Mouse (Mus musculus) spleen, adult 2 months (tissue): ENCODE data around the gene Zfp809. TPM values are rescaled to one million over a fixed set of nuclear protein-coding genes. Genes with fewer than 3 reads are reported as not detected.
A peak's percentile ranks its signal among the peaks of the same experiment; 100 is the strongest.

Source experiments
- DNase-seq, 2 experiments: peaks; one replicate each; pipeline versions ENCODE4 v3.0.0 to v3.0.0-alpha.2; 2012 to 2021; ENCODE audit warnings: low spot score in 2 of 2, low read depth in 1 of 2
- H3K27ac ChIP-seq: fragments of 200-500 bp; 2 replicates; pipeline ENCODE4 v1.5.1; 2012; ENCODE audit warnings: low read length, inconsistent platforms; ENCODE audit not compliant: insufficient read depth
- H3K27me3 ChIP-seq: fragments of 200-500 bp; 2 replicates; pipeline ENCODE4 v1.6.1; 2012; ENCODE audit warnings: mild to moderate bottlenecking, moderate library complexity, low read length, inconsistent platforms; ENCODE audit not compliant: control insufficient read depth, insufficient read depth
- H3K36me3 ChIP-seq: fragments of 200-500 bp; 2 replicates; pipeline ENCODE4 v1.6.1; 2012; ENCODE audit warnings: mild to moderate bottlenecking, low read length, inconsistent platforms; ENCODE audit not compliant: control insufficient read depth, insufficient read depth
- H3K4me1 ChIP-seq: fragments of 200-500 bp; 2 replicates; pipeline ENCODE4 v1.6.1; 2011; ENCODE audit warnings: inconsistent platforms; ENCODE audit not compliant: control insufficient read depth, insufficient read depth, insufficient read length
- H3K4me3 ChIP-seq: fragments of 200-500 bp; 2 replicates; pipeline ENCODE4 v1.5.1; 2011; ENCODE audit warnings: mild to moderate bottlenecking, inconsistent platforms; ENCODE audit not compliant: insufficient read depth, insufficient read length; ENCODE audit errors: extremely low read depth
- CTCF ChIP-seq: fragments of 200-500 bp; IDR thresholded peaks from 2 replicates; pipeline ENCODE4 v1.5.1; 2011; ENCODE audit warnings: mild to moderate bottlenecking, inconsistent platforms; ENCODE audit not compliant: insufficient read depth, insufficient read length, insufficient replicate concordance; ENCODE audit errors: extremely low read depth
- POLR2A ChIP-seq: fragments of 200-500 bp; IDR thresholded peaks from 2 replicates; pipeline ENCODE4 v1.6.1; 2011; ENCODE audit warnings: low read depth, low read length, inconsistent platforms
- WGBS: fragments of 180-500 bp; shearing (Covaris S2); methylation state at CpG from one replicate; pipeline ENCODE4 v1.1.7; 2018; 5-methylcytosine and 5-hydroxymethylcytosine counted together
- polyA plus RNA-seq: library from polyadenylated mRNA; depleted of rRNA; stranded (reverse); fragments of >200 nt; gene quantifications from 2 replicates; pipeline ENCODE4 v1.2.3, GENCODE M21; 2012; rRNA removed

Gene Zfp809
- polyA plus RNA-seq: 13.8 and 15.1 TPM in 2 replicates

GRCm38 (mm10) chr9:22225581-22226388 is at the start of gene Zfp809:
Gene Zfp809, plus strand, starts transcription at chr9:22225714.
- WGBS: under 1% methylated on average over 35 of the region's 35 CpGs
- Histone ChIP-seq H3K36me3 (no peaks in the 10 kb centered on the region), H3K27me3 (no peaks in the 10 kb centered on the region), H3K4me3 (peak within 1 kb of the TSS; percentile 85), H3K27ac (peak within 1 kb of the TSS; percentile 92), H3K4me1 (no peaks in the 10 kb centered on the region; the same call in 1 of the 2 replicates)
- TF ChIP-seq POLR2A (peak; percentile 95), CTCF (peak; percentile 61; the same call in 1 of the 2 replicates)
- peak; percentile 100 for DNase-seq

DNA sequence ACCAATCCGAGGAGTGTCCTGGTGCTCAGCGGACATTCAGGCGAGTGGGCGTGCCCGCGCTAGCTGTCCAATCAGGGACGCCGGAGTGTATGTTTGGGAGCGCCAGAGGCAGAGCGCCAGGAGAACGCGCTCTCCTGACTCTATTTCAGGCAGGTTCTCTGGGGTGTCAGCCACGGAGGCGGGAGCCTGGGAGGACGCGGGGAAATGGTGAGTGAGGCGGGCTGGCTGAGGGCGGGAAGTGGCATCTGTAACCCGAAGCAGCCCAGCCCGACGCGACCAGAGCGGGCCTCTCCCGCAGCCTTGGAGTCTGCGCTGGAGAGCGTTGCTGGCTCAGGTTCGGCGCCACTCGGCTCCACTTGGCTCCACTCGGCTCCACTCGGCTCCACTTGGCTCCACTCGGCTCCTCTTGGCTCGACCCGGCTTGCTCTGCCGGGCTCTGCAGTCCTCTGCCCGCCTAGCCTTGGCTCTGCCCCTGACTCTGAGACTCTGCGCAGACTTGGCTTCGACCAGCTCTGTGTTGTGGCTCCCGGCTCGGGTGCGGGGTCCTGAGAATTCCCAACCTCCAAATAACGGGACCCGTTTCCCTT is 37.4 kb upstream of the Zfp809 start, which contains the start of gene Zfp872:
Gene Zfp872, plus strand, starts transcription at position 66 of the 587 bp plus-strand sequence.
- Histone ChIP-seq H3K4me1 (no peaks in the 10 kb centered on the region; the same call in 1 of the 2 replicates), H3K4me3 (peak within 1 kb of the TSS; percentile 8; the same call in 1 of the 2 replicates), H3K27ac (no peak within 1 kb of the TSS), H3K27me3 (peaks cover 6% of the 10 kb centered on the region), H3K36me3 (no peaks in the 10 kb centered on the region)
- 16% methylated on average over 43 of the region's 43 CpGs for WGBS
- TF ChIP-seq POLR2A: no peak
- TF ChIP-seq CTCF: no peak
- no peak for DNase-seq

GRCm38 (mm10) chr9:22196412-22196811 is 29.1 kb upstream of the Zfp809 start:
- WGBS: 48% methylated on average over 5 of the region's 5 CpGs
- Histone ChIP-seq H3K27me3 (no peaks in the 10 kb centered on the region), H3K4me1 (no peaks in the 10 kb centered on the region), H3K36me3 (no peaks in the 10 kb centered on the region), H3K27ac (no peak overlapping the region), H3K4me3 (no peak overlapping the region)
- no peak for TF ChIP-seq CTCF
- TF ChIP-seq POLR2A: no peak
- no peak for DNase-seq

DNA sequence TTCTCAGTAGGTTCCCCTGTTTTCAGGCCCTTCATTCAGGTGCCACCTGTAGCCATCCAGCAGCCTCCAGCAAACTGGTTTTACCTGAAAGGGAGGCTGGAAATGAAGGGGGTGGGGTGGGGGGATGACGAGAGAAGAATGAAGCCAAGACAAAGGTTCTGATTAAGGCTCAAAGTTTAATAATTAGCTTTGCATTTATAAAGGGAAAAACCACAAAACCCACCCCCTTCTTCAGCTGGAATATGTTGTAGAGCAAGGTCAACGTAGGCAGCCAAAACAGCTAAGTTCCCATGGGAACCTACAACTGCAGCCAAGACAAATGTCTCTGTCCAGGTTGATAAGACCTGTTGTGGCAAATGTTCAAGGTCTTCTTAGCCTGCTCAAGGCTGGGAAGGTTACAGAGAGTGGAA is 11.7 kb upstream of the Zfp809 start:
- Histone ChIP-seq H3K4me3 (no peak overlapping the region), H3K27ac (no peak overlapping the region), H3K4me1 (no peaks in the 10 kb centered on the region), H3K36me3 (no peaks in the 10 kb centered on the region), H3K27me3 (no peaks in the 10 kb centered on the region)
- WGBS: 67% methylated on average over 2 of the region's 2 CpGs
- TF ChIP-seq CTCF: no peak
- TF ChIP-seq POLR2A: no peak
- no peak for DNase-seq

DNA sequence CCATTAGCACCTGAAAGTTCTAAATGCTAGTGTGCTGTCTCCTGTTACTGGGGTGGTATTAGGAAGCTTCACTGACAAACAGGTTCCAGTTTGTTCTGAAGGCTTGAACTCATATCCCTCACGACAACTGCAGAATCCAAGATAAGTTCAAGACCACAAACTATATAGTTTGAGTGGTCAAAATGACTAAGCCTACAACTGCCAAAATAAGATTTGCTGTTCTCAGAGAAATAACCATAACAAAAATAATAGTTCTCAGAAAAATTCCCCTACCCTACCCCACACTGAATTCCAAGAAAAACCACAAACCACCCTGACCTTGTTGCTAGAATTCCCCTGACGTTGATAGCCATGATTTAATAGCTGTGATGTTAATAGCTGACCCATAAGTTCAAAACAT is 11.0 kb upstream of the Zfp809 start:
- Histone ChIP-seq H3K27ac (no peak overlapping the region), H3K4me1 (no peaks in the 10 kb centered on the region), H3K36me3 (no peaks in the 10 kb centered on the region), H3K27me3 (no peaks in the 10 kb centered on the region), H3K4me3 (no peak overlapping the region)
- no peak for TF ChIP-seq POLR2A
- TF ChIP-seq CTCF: no peak
- no peak for DNase-seq
- WGBS: 42% methylated on average over 2 of the region's 2 CpGs

DNA sequence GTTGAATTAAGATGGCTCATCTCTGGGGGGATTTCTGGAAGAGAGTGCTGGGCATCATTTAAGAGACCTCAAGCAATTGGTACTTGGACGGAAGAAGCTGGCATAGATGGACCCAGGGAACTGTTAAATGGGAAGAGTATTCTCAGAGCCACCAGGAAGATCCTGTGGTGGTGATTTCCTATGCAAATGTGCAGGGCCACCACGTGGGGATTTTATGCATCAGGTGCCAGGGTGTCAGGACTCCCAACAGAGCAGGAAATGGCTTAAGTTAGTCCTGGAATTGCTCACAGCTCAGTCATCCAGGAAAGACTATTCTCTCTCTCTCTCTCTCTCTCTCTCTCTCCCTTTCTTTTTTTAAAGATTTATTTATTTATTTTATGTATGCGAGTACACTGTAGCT is 8.8 kb upstream of the Zfp809 start:
- H3K4me3 ChIP-seq: no peak overlapping the region
- no peak for DNase-seq

More for the DNA sequence above, 8.8 kb upstream of the Zfp809 start:
- Histone ChIP-seq H3K27ac (no peak overlapping the region), H3K36me3 (no peaks in the 10 kb centered on the region), H3K4me1 (no peaks in the 10 kb centered on the region), H3K27me3 (no peaks in the 10 kb centered on the region)
- no peak for TF ChIP-seq POLR2A
- TF ChIP-seq CTCF: no peak
- WGBS: 60% methylated on average over 3 of the region's 3 CpGs
